Mouse (Mus musculus): ENCODE data around the gene Inca1. TPM values are rescaled to one million over a fixed set of nuclear protein-coding genes. Genes with fewer than 3 reads are reported as not detected.

Gene Inca1
- polyA plus RNA-seq, 1 experiment from 2014 or later: 1.8 TPM

DNA sequence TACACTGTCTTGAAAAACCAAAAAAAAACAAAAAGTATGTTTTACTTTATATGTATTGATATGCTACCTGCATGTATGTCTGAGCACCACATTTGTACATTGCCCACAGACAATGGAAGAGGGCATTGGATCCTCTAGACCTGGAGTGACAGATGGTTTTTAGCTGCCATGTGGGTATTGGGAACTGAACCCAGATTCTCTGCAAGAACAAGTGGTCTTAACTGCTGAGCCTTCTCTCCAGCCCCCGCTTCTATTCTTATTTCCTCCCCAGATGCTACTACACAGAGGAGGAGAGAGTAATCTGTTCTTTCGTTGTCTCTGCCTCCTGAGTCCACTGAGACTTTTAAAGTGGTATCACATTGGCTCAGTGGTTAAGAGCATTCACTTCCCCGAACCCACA, 6.5 kb downstream of the Inca1 start:
- no peak for ATAC-seq
- H3K9ac ChIP-seq (ENCODE audit: low read depth, low read length): no peak overlapping the region
- no peaks in the 10 kb centered on the region for H3K36me3 ChIP-seq (ENCODE audit: control insufficient read depth, insufficient read depth, low read length)
- no peak overlapping the region for H3K27ac ChIP-seq (ENCODE audit: low read length)
- no peaks in the 10 kb centered on the region for H3K27me3 ChIP-seq (replicated peaks; ENCODE audit: control insufficient read depth, insufficient read depth, low read length)
- 79% methylated on average over 3 of the region's 3 CpGs for WGBS
- peaks cover 12% of the 10 kb centered on the region for H3K4me1 ChIP-seq (ENCODE audit: control insufficient read depth, insufficient read depth, low read length)
- H3K4me3 ChIP-seq (ENCODE audit: low read length): no peak overlapping the region
- no peaks in the 10 kb centered on the region for H3K9me3 ChIP-seq (ENCODE audit: control insufficient read depth, low read length)
- no peak overlapping the region for H3K4me2 ChIP-seq (ENCODE audit: low read depth, low read length)

DNA sequence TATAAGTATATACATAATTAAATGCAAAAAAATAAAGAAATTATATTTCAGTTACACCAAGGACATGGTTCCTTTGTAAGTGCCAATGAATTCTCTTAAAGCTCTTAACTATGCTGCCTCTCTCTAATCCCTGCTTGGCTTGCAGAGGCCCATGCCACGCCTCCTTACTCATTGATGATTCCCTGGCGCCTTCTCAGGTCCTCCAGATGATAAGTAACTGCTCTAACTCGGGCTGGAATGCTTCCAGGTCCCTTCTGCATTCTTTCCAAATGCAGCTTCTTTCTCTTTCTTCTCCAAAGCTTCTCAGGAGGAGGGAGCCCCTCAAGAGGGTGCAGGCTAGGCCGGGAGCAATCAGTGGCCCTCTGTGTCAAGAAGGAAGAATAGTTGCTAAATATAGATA, 10.4 kb downstream of the Inca1 start:
- Histone ChIP-seq H3K4me2 (ENCODE audit: low read depth, low read length) (no peak overlapping the region), H3K36me3 (ENCODE audit: control insufficient read depth, insufficient read depth, low read length) (no peaks in the 10 kb centered on the region), H3K27ac (ENCODE audit: low read length) (no peak overlapping the region), H3K4me1 (ENCODE audit: control insufficient read depth, insufficient read depth, low read length) (peaks cover 32% of the 10 kb centered on the region), H3K9me3 (ENCODE audit: control insufficient read depth, low read length) (no peaks in the 10 kb centered on the region), H3K9ac (ENCODE audit: low read depth, low read length) (no peak overlapping the region), H3K4me3 (ENCODE audit: low read length) (no peak overlapping the region), H3K27me3 (replicated peaks; ENCODE audit: control insufficient read depth, insufficient read depth, low read length) (no peaks in the 10 kb centered on the region)
- no peak for ATAC-seq
- 37% methylated on average over 4 of the region's 4 CpGs for WGBS

DNA sequence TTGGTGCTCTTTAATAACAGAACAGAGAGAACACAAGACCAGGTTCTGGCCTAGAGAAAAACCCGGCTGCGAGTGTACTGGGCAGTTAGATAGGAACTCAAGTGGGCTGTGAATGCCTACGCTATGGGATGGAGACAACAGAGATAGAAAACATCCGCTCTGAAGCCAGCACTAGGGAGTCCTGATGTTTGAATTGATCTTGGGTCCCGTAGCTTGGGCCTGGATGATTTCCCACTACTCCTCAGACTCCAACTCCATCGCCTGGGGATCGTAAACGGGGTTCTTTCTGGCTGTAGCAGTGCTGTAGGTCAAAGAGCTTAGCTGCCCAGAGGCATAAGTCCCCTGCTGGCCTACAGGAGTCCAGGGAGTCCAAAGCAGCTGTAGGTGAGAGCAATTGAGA, 11.6 kb downstream of the Inca1 start:
- WGBS: 19% methylated on average over 8 of the region's 8 CpGs
- ATAC-seq: no peak
- Histone ChIP-seq H3K4me1 (ENCODE audit: control insufficient read depth, insufficient read depth, low read length) (peaks cover 32% of the 10 kb centered on the region), H3K36me3 (ENCODE audit: control insufficient read depth, insufficient read depth, low read length) (no peaks in the 10 kb centered on the region), H3K4me2 (ENCODE audit: low read depth, low read length) (peak overlapping the region; percentile 92), H3K9me3 (ENCODE audit: control insufficient read depth, low read length) (no peaks in the 10 kb centered on the region), H3K4me3 (ENCODE audit: low read length) (peak overlapping the region; percentile 90), H3K27ac (ENCODE audit: low read length) (peak overlapping the region; percentile 93), H3K27me3 (replicated peaks; ENCODE audit: control insufficient read depth, insufficient read depth, low read length) (no peaks in the 10 kb centered on the region), H3K9ac (ENCODE audit: low read depth, low read length) (peak overlapping the region; percentile 93)

DNA sequence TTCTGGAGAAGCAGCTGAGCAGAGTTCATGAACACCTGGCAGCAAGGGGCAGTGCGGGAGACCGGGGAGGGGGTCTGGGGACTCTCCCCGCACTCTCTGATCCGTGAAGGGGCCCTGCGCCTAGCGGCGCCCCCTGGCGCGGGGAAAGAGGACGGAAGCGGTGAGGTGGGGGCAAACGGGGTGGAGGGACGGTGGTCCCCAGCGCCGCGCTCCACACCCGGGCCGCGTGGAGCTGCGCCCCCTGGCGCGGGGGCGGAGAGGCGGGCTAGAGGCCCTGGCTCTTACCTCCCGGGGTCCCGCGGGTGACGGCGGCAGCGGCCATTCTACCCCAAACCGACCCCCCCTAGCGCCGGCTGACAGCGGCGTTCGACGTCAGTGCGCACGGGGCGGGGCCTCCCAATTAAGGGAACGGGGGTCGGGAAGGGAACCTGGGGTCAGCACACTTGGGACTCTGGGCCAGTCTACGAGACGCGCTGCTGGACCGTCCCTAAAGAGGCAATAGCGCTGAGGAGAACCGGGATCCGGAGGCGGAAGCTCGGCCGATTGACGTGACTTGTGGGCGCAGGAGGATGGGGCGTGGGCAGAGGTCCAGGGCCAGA, 12.3 kb downstream of the Inca1 start, which contains the start of gene Camta2:
Gene Camta2 (minus strand): TSS at position 505 of the 599 bp plus-strand sequence.
- Histone ChIP-seq H3K27ac (ENCODE audit: low read length) (peak within 1 kb of the TSS; percentile 93), H3K36me3 (ENCODE audit: control insufficient read depth, insufficient read depth, low read length) (0 out of 2 replicates have a peak, but pooled peaks cover 3% of the 10 kb centered on the region)

DNA sequence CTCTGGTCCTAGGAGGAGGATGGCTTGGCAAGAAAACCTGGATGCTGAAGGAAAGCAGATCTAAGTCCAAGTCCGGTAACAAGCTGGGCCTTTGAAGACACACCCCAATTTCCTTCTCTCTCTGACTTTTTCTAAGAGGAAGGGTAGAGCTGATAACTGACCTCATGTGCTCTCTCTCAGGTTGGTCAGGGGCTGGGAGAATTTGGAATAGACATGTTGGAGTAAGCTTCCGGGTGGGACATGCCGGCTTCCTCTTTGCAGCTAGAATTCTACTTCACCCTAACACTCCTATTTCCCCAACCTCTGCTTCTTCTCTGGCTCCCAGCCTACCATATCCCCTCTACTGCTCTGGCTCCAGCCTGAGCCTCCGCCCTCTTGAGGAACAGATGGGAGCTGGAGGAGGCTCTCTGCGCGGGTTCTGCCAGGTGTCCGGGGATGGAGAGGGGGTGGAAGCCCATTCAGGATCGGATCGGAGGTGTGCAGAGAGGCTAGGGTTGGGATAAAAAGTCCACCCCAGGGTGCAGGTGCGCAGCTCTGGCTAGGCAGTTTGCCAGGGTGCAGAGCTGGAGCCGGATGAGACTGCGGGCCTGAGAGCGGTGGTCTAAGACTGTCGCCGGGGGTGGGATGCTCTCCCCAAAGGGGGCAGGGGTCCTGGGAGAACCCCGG, 12.9 kb downstream of the Inca1 start:
- Histone ChIP-seq H3K27me3 (replicated peaks; ENCODE audit: control insufficient read depth, insufficient read depth, low read length) (no peaks in the 10 kb centered on the region), H3K4me1 (ENCODE audit: control insufficient read depth, insufficient read depth, low read length) (peaks cover 36% of the 10 kb centered on the region), H3K9ac (ENCODE audit: low read depth, low read length) (peak overlapping the region; percentile 93), H3K36me3 (ENCODE audit: control insufficient read depth, insufficient read depth, low read length) (0 out of 2 replicates have a peak, but pooled peaks cover 3% of the 10 kb centered on the region), H3K4me2 (ENCODE audit: low read depth, low read length) (peak overlapping the region; percentile 92), H3K9me3 (ENCODE audit: control insufficient read depth, low read length) (no peaks in the 10 kb centered on the region), H3K4me3 (ENCODE audit: low read length) (peak overlapping the region; percentile 90), H3K27ac (ENCODE audit: low read length) (peak overlapping the region; percentile 93)
- 3% methylated on average over 16 of the region's 16 CpGs for WGBS
- peak; percentile 57 for ATAC-seq

More for the DNA sequence above, 12.3 kb downstream of the Inca1 start, which contains the start of gene Camta2:
- H3K4me3 ChIP-seq (ENCODE audit: low read length): peak within 1 kb of the TSS; percentile 90
- no peaks in the 10 kb centered on the region for H3K27me3 ChIP-seq (replicated peaks; ENCODE audit: control insufficient read depth, insufficient read depth, low read length)
- WGBS: under 1% methylated on average over 47 of the region's 55 CpGs
- H3K4me1 ChIP-seq (ENCODE audit: control insufficient read depth, insufficient read depth, low read length): peaks cover 32% of the 10 kb centered on the region
- H3K4me2 ChIP-seq (ENCODE audit: low read depth, low read length): peak within 1 kb of the TSS; percentile 92
- no peaks in the 10 kb centered on the region for H3K9me3 ChIP-seq (ENCODE audit: control insufficient read depth, low read length)
- peak within 1 kb of the TSS; percentile 93 for H3K9ac ChIP-seq (ENCODE audit: low read depth, low read length)
- peak; percentile 69 for ATAC-seq

DNA sequence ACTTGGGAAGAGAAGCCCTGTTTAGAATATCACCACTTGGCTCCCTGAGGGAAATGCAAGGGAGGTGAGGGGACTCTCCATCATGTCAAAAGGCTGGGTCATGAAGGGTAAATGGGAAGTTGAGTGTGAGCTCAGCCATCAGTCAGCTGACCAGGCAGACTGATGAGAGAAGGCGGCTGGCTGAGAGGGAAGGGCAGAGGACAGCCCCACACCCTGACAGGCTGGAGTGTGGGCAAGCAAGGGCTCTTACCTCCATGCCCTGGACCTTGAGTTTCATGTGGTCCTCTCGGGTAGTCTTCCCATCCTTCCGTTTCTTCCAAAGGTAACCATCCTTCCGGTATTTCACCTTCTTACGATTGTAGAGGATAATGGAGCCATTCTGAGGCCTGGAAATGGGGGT, 16.3 kb downstream of the Inca1 start:
- peaks cover 26% of the 10 kb centered on the region for H3K4me1 ChIP-seq (ENCODE audit: control insufficient read depth, insufficient read depth, low read length)
- no peak for ATAC-seq
- no peak overlapping the region for H3K27ac ChIP-seq (ENCODE audit: low read length)
- no peaks in the 10 kb centered on the region for H3K9me3 ChIP-seq (ENCODE audit: control insufficient read depth, low read length)
- H3K36me3 ChIP-seq (ENCODE audit: control insufficient read depth, insufficient read depth, low read length): peaks cover 3% of the 10 kb centered on the region; the same call in 1 of the 2 replicates
- no peak overlapping the region for H3K9ac ChIP-seq (ENCODE audit: low read depth, low read length)
- 83% methylated on average over 5 of the region's 5 CpGs for WGBS
- no peaks in the 10 kb centered on the region for H3K27me3 ChIP-seq (replicated peaks; ENCODE audit: control insufficient read depth, insufficient read depth, low read length)
- no peak overlapping the region for H3K4me3 ChIP-seq (ENCODE audit: low read length)
- H3K4me2 ChIP-seq (ENCODE audit: low read depth, low read length): no peak overlapping the region

DNA sequence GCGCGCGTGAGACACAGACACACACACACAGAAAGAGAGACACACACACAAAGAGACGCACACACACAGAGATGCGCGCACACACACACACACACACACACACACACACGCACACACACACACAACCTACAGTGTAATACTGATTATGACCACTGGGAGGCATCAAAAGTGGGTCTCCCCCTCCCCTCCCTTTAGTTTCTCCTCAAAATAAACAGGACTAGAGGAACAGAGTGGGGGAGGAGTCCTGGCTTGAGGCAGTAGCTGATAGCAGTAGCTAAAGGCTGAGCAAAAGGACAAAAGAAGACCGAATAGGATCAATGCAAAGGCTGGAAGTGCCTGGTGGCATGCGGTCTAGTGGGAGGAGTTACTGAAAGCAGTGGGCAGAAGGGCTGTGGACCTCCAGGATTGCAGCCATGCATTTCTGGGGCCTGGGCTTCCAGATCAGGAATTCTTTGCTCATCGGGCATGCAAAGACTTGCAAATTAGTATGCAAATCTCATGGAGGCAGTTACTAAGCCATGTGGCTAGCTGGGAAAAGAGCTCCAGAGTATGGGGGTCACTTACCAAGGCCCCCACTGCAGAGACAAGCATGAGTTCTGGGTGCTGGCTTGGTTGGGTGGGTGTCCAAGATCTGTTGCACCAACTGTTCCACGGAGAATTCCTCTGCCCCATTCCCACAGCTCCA, 17.9 kb downstream of the Inca1 start:
- no peak overlapping the region for H3K4me3 ChIP-seq (ENCODE audit: low read length)
- H3K9me3 ChIP-seq (ENCODE audit: control insufficient read depth, low read length): no peaks in the 10 kb centered on the region
- no peak; the same call in 1 of the 2 replicates for ATAC-seq
- no peak overlapping the region for H3K4me2 ChIP-seq (ENCODE audit: low read depth, low read length)
- peaks cover 3% of the 10 kb centered on the region; the same call in 1 of the 2 replicates for H3K36me3 ChIP-seq (ENCODE audit: control insufficient read depth, insufficient read depth, low read length)
- H3K4me1 ChIP-seq (ENCODE audit: control insufficient read depth, insufficient read depth, low read length): peaks cover 20% of the 10 kb centered on the region
- WGBS: 28% methylated on average over 11 of the region's 11 CpGs
- H3K27ac ChIP-seq (ENCODE audit: low read length): no peak overlapping the region
- H3K27me3 ChIP-seq (replicated peaks; ENCODE audit: control insufficient read depth, insufficient read depth, low read length): no peaks in the 10 kb centered on the region
- H3K9ac ChIP-seq (ENCODE audit: low read depth, low read length): no peak overlapping the region

DNA sequence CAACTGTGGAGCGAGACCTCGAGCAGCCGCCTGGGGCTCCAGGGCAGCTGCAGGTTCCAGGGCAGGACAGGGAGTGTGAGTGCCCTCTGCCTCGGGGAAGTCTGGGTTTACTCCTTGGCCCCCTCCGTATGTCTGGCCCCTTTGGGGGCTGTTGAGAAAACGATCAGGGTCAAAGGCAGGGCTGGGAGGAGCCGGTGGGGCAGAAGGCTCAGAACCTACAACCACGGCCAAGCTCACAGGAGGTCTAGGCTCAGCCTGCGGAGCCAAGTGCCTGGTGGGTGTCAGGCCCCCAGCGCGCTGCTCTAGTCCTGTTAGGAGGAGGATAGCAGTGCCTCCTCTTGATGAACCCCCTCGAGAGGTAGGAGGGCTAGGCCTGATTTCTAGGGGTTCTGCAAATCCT, 18.8 kb downstream of the Inca1 start:
- Histone ChIP-seq H3K4me3 (ENCODE audit: low read length) (no peak overlapping the region), H3K27me3 (replicated peaks; ENCODE audit: control insufficient read depth, insufficient read depth, low read length) (no peaks in the 10 kb centered on the region), H3K27ac (ENCODE audit: low read length) (no peak overlapping the region), H3K4me2 (ENCODE audit: low read depth, low read length) (no peak overlapping the region), H3K9ac (ENCODE audit: low read depth, low read length) (no peak overlapping the region), H3K36me3 (ENCODE audit: control insufficient read depth, insufficient read depth, low read length) (peaks cover 3% of the 10 kb centered on the region; the same call in 1 of the 2 replicates), H3K4me1 (ENCODE audit: control insufficient read depth, insufficient read depth, low read length) (peaks cover 12% of the 10 kb centered on the region), H3K9me3 (ENCODE audit: control insufficient read depth, low read length) (no peaks in the 10 kb centered on the region)
- WGBS: 69% methylated on average over 12 of the region's 12 CpGs
- ATAC-seq: no peak

DNA sequence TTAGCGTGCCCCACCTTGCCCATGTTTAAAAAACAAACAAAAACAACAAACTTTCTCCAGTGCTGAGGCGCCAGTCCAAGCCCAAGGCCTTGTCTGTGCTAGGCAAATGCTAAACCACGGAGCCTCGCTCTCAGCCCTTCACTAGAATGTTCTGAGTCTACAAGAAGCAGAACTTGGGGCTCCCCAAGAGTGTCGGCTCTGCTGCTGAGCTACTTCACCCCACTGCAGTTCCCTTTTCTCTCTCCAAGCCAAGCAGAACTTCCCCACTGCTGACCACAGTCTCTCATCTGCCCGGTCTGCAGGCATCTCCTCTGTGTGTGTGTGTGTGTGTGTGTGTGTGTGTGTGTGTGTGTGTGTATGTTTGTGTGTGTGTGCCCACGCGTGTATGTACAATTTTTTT, 20.1 kb downstream of the Inca1 start:
- H3K4me3 ChIP-seq (ENCODE audit: low read length): no peak overlapping the region
- no peaks in the 10 kb centered on the region for H3K27me3 ChIP-seq (replicated peaks; ENCODE audit: control insufficient read depth, insufficient read depth, low read length)
- H3K27ac ChIP-seq (ENCODE audit: low read length): no peak overlapping the region
- peaks cover 7% of the 10 kb centered on the region for H3K4me1 ChIP-seq (ENCODE audit: control insufficient read depth, insufficient read depth, low read length)
- no peak overlapping the region for H3K9ac ChIP-seq (ENCODE audit: low read depth, low read length)
- H3K36me3 ChIP-seq (ENCODE audit: control insufficient read depth, insufficient read depth, low read length): peaks cover 7% of the 10 kb centered on the region; the same call in 1 of the 2 replicates
- 85% methylated on average over 8 of the region's 8 CpGs for WGBS
- no peak for ATAC-seq
- H3K9me3 ChIP-seq (ENCODE audit: control insufficient read depth, low read length): no peaks in the 10 kb centered on the region
- H3K4me2 ChIP-seq (ENCODE audit: low read depth, low read length): no peak overlapping the region
